Mouse (Mus musculus): Measurements from ENCODE around the gene Cpeb1. TPM values are rescaled to one million over a fixed set of nuclear protein-coding genes. Genes with fewer than 3 reads are reported as not detected.

Gene Cpeb1
- polyA plus RNA-seq, 1 experiment: not detected

DNA sequence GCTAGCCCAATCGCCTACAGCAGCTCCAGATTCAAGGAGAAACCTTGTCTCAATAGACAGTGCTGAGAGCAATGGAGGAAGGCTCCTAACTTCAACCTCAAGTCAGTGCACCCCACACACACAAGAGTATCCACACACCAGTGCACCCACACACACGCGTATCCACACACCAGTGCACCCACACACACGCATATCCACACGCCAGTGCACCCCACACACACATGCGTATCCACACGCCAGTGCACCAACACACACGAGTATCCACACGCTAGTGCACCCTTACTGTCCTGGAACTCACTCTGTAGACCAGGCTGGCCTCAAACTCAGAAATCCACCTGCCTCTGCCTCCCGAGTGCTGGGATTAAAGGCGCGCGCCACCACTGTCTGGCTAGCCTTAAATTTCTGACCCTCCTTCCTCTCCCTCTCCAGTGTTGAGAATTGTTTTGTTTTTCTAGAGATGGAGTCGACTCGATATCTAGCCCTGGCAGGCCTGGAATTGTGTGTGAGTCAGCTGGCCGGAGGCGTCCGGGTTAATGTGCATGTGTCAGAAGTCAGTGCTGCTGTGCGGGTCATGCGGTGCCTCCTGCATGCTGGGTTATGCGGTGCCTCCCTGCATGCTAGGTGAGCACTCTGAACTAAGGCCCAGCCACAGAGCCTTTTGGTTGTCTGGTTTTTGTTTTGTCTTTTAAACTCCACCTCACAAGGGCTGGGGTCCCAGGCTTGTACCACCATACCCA is 117.3 kb downstream of the Cpeb1 start:
- Histone ChIP-seq H3K4me1 (ENCODE audit: control insufficient read depth) (peaks cover 17% of the 10 kb centered on the region), H3K27me3 (ENCODE audit: control insufficient read depth) (no peaks in the 10 kb centered on the region), H3K36me3 (ENCODE audit: control insufficient read depth) (peaks cover 82% of the 10 kb centered on the region), H3K4me3 (replicated peaks) (no peak overlapping the region), H3K9me3 (ENCODE audit: control insufficient read depth, low read length) (no peaks in the 10 kb centered on the region)
- no peak for TF ChIP-seq GATA1 (IDR thresholded peaks at IDR 0.05; ENCODE audit: low read length)
- TF ChIP-seq TAL1 (IDR thresholded peaks at IDR 0.05; ENCODE audit: low read length): no peak

DNA sequence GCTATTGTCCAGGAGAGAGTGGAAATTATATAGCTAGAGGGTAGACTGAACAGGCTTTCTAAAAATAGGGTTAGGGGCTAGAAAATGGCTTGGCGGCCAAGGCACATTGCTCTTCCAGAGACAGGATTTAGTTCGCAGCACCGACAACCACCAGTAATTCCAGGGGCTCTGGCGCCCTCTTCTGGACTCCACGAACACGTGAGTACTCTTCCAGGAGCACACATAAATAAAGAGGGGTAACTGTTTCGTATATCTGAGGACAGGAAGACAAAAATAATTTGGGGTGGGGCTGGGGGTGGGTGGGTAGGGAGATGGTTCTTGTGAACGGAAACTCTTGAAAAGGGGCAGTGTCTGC is 118.9 kb downstream of the Cpeb1 start:
- Histone ChIP-seq H3K4me1 (ENCODE audit: control insufficient read depth) (peaks cover 2% of the 10 kb centered on the region; the same call in 1 of the 2 replicates), H3K36me3 (ENCODE audit: control insufficient read depth) (peaks cover 76% of the 10 kb centered on the region)
- TF ChIP-seq TAL1 (IDR thresholded peaks at IDR 0.05; ENCODE audit: low read length) (no peak), GATA1 (IDR thresholded peaks at IDR 0.05; ENCODE audit: low read length) (no peak)

DNA sequence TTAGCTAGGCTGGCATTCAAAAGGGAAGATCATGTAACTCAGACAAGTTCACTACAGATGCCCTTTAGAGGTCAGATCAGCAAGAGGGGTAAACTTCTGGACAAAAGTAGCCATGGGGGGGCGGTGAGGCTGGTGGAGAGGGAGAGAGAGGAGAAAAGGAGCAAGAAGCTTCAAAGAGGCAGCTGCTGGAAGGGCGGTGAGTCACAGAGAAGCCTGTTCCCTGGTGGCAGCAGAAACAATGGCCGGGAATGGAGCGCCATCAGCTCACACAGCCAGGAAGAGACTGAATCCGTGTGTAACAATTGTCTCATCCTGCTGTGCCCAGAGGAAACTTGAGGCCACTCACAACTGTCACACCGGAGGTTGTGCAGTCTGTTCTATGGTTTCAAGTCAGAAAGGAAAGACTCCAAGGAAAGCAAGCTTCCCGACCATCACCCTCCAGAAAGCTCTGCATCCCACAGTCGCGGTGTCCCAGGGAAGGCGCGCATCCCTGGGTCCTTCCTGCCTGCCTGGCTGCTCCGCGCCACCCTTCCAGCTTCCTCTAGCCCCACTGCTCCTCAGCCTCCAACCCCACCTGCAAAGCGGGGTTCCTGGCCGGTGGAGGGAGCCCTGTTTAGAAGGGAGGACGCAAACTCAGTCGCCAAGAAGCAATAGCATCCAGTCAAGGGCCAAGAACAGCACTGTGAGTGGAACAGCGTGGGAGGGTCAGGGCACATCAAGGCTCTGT is 119.4 kb downstream of the Cpeb1 start:
- Histone ChIP-seq H3K27me3 (ENCODE audit: control insufficient read depth) (no peaks in the 10 kb centered on the region), H3K9me3 (ENCODE audit: control insufficient read depth, low read length) (no peaks in the 10 kb centered on the region), H3K36me3 (ENCODE audit: control insufficient read depth) (peaks cover 71% of the 10 kb centered on the region), H3K4me1 (ENCODE audit: control insufficient read depth) (peaks cover 2% of the 10 kb centered on the region; the same call in 1 of the 2 replicates), H3K4me3 (replicated peaks) (no peak overlapping the region)
- no peak for TF ChIP-seq TAL1 (IDR thresholded peaks at IDR 0.05; ENCODE audit: low read length)
- TF ChIP-seq GATA1 (IDR thresholded peaks at IDR 0.05; ENCODE audit: low read length): no peak

More for the DNA sequence above, 118.9 kb downstream of the Cpeb1 start:
- Histone ChIP-seq H3K9me3 (ENCODE audit: control insufficient read depth, low read length) (no peaks in the 10 kb centered on the region), H3K27me3 (ENCODE audit: control insufficient read depth) (no peaks in the 10 kb centered on the region), H3K4me3 (replicated peaks) (no peak overlapping the region)

DNA sequence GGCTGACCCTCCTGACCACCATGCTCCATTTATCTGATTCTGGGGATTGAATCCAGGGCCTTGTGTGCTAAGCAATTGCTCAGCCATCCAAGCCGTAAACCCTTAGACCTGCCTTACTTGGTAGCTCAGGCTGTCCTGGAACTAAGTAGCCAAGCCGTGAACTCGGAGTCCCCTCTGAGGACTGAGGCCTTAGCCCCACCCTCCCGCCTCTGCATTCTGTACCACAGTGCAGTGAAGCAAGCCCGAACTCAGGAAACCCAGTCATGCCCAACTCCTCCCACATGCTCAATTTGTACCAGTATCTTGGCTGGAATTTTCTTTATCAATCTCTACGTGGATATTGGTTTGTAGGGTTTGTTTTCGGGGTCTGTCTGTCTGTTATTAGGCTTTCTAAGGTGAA is 123.4 kb downstream of the Cpeb1 start:
- H3K27me3 ChIP-seq (ENCODE audit: control insufficient read depth): no peaks in the 10 kb centered on the region
- TF ChIP-seq TAL1 (IDR thresholded peaks at IDR 0.05; ENCODE audit: low read length) (no peak), GATA1 (IDR thresholded peaks at IDR 0.05; ENCODE audit: low read length) (no peak)
- peaks cover 46% of the 10 kb centered on the region for H3K36me3 ChIP-seq (ENCODE audit: control insufficient read depth)
- no peak overlapping the region for H3K4me3 ChIP-seq (replicated peaks)
- peaks cover 8% of the 10 kb centered on the region for H3K4me1 ChIP-seq (ENCODE audit: control insufficient read depth)
- H3K9me3 ChIP-seq (ENCODE audit: control insufficient read depth, low read length): no peaks in the 10 kb centered on the region

DNA sequence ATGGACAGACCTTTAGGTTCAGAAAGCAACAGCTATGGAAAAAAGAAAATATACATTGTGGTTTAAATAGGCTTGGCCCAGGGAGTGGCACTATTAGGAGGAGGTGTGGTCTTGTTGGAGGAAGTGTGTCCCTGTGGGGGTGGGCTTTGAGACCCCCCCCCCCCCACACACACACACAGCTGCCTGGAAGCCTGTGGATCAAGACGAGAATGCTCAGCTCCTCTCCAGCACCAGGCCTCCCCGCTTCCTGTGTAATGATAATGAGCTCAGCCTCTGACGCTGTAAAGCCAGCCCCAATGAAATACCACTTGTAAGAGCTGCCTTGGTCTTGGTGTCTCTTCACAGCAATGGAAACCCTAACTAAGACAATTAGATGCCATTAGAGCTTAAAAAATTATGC is 124.5 kb downstream of the Cpeb1 start:
- TF ChIP-seq TAL1 (IDR thresholded peaks at IDR 0.05; ENCODE audit: low read length): no peak
- Histone ChIP-seq H3K27me3 (ENCODE audit: control insufficient read depth) (no peaks in the 10 kb centered on the region), H3K4me3 (replicated peaks) (no peak overlapping the region), H3K9me3 (ENCODE audit: control insufficient read depth, low read length) (no peaks in the 10 kb centered on the region), H3K36me3 (ENCODE audit: control insufficient read depth) (peaks cover 37% of the 10 kb centered on the region), H3K4me1 (ENCODE audit: control insufficient read depth) (peaks cover 17% of the 10 kb centered on the region)

DNA sequence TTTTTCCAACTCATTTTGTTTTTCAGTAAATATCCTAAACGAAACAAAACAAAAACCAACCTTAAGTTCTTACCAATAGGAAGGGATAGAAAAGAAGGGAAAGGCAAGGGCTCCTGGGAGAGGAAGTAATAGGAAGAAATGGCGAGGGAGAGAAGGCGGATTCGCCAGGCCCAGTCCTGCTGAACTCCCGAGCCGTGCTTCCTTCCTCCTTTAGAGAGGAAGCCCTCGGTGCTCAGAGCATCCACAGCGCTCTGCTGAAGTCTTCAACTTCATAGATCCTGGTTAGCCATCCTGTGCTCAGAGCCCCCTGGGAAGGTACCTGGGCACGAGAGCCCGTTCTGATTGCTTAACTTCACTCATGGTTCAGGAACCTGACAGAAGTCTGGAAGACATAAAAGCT is 127.6 kb downstream of the Cpeb1 start:
- Histone ChIP-seq H3K4me1 (ENCODE audit: control insufficient read depth) (peaks cover 17% of the 10 kb centered on the region), H3K9me3 (ENCODE audit: control insufficient read depth, low read length) (no peaks in the 10 kb centered on the region), H3K36me3 (ENCODE audit: control insufficient read depth) (peaks cover 23% of the 10 kb centered on the region), H3K4me3 (replicated peaks) (no peak overlapping the region), H3K27me3 (ENCODE audit: control insufficient read depth) (no peaks in the 10 kb centered on the region)
- no peak for TF ChIP-seq GATA1 (IDR thresholded peaks at IDR 0.05; ENCODE audit: low read length)
- no peak for TF ChIP-seq TAL1 (IDR thresholded peaks at IDR 0.05; ENCODE audit: low read length)

DNA sequence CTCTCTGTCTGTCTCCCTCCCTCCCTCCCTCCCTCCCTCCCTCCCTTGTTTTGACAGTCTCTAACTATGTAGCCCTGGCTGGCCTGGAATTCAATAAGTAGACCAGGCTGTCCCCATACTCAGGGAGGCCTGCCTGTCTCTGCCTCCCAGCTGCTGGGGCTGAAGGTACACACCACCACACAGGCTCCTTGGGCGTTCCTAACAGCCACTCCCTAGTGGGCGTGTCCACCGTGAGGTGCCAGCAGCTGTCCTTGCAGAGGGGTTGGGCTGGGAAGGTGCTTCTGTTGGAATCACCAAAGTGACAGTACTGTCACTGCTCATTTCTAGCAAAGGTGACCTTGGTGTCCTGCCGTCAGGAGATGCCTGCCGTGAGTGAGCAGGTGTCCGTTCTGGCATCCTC is 128.4 kb downstream of the Cpeb1 start:
- TF ChIP-seq GATA1 (IDR thresholded peaks at IDR 0.05; ENCODE audit: low read length) (no peak), TAL1 (IDR thresholded peaks at IDR 0.05; ENCODE audit: low read length) (no peak)
- Histone ChIP-seq H3K4me1 (ENCODE audit: control insufficient read depth) (peaks cover 17% of the 10 kb centered on the region), H3K36me3 (ENCODE audit: control insufficient read depth) (peaks cover 17% of the 10 kb centered on the region)

DNA sequence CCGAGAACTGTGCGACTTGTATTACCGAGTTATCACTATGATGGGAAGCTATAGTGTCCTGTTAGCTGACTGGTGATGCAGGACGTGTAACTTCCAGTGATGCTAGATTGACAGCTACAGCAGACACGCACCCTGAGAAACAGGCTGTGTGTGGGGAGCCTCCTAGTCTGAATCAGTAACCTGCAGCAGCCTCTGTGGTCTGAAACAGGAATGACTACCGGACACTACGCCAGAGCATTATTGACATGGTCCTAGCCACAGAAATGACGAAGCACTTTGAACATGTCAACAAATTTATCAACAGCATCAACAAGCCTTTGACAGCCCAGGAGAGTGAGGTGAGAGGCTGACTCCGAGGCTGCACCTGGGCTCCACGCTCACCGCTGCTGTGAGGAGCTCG is 129.2 kb downstream of the Cpeb1 start:
- TF ChIP-seq GATA1 (IDR thresholded peaks at IDR 0.05; ENCODE audit: low read length) (no peak), TAL1 (IDR thresholded peaks at IDR 0.05; ENCODE audit: low read length) (no peak)
- H3K9me3 ChIP-seq (ENCODE audit: control insufficient read depth, low read length): no peaks in the 10 kb centered on the region
- H3K4me1 ChIP-seq (ENCODE audit: control insufficient read depth): peaks cover 17% of the 10 kb centered on the region
- no peaks in the 10 kb centered on the region for H3K27me3 ChIP-seq (ENCODE audit: control insufficient read depth)
- H3K4me3 ChIP-seq (replicated peaks): no peak overlapping the region
- peaks cover 18% of the 10 kb centered on the region for H3K36me3 ChIP-seq (ENCODE audit: control insufficient read depth)

More for the DNA sequence above, 128.4 kb downstream of the Cpeb1 start:
- no peak overlapping the region for H3K4me3 ChIP-seq (replicated peaks)
- H3K9me3 ChIP-seq (ENCODE audit: control insufficient read depth, low read length): no peaks in the 10 kb centered on the region
- H3K27me3 ChIP-seq (ENCODE audit: control insufficient read depth): no peaks in the 10 kb centered on the region

DNA sequence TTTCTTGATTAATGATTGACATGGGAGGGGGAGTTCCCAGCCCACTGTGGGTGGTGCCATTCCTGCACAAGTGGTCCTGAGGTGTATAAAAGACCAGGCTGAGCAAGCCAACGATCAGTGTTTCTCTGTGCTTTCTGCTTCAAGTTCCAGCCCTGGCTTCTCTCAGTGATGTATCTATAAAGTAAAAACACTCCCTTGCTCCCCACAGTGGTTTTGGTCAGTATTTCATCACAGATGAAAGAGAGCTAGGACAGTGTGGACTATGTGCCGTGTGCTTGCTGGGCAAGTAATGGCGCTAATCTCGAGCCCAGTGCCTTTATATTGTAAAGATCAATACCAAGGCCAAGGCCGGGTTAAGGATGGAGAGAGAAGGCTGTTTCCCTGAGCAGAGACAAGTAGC is 133.5 kb downstream of the Cpeb1 start:
- TF ChIP-seq GATA1 (IDR thresholded peaks at IDR 0.05; ENCODE audit: low read length) (no peak), TAL1 (IDR thresholded peaks at IDR 0.05; ENCODE audit: low read length) (no peak)
- no peak overlapping the region for H3K4me3 ChIP-seq (replicated peaks)
- no peaks in the 10 kb centered on the region for H3K9me3 ChIP-seq (ENCODE audit: control insufficient read depth, low read length)
- H3K4me1 ChIP-seq (ENCODE audit: control insufficient read depth): peaks cover 10% of the 10 kb centered on the region
- peaks cover 10% of the 10 kb centered on the region for H3K36me3 ChIP-seq (ENCODE audit: control insufficient read depth)
- H3K27me3 ChIP-seq (ENCODE audit: control insufficient read depth): no peaks in the 10 kb centered on the region
